Mouse (Mus musculus) kidney, embryonic 15.5 days (tissue): ENCODE results near the gene Gbp2b. TPM values are rescaled to one million over a fixed set of nuclear protein-coding genes. Genes with fewer than 3 reads are reported as not detected.
"Not testable (repeated sequence)": the region's sequence is repeated elsewhere in the genome, so short reads cannot be mapped to it uniquely, and the experiment has no call there.

ENCODE experiments used
- ATAC-seq: fragments of 200-750 bp; cut with Nextera tagmentation; replicated peaks from 2 replicates; pipeline ENCODE4 v1.8.0; 2017; ENCODE audit warnings: moderate TSS enrichment; ENCODE audit not compliant: low FRiP score
- H3K27ac ChIP-seq: fragments of 300-500 bp; sonication (generic); 2 replicates; pipeline ENCODE4 v1.5.1; 2015; ENCODE audit warnings: mild to moderate bottlenecking, inconsistent platforms
- H3K27me3 ChIP-seq: fragments of 300-500 bp; sonication (generic); 2 replicates; pipeline ENCODE4 v1.6.1; 2015; ENCODE audit warnings: inconsistent platforms
- H3K36me3 ChIP-seq: fragments of 300-500 bp; sonication (generic); 2 replicates; pipeline ENCODE4 v1.6.1; 2015; ENCODE audit warnings: inconsistent platforms
- H3K4me1 ChIP-seq: fragments of 300-500 bp; sonication (generic); 2 replicates; pipeline ENCODE4 v1.6.1; 2015; ENCODE audit warnings: inconsistent platforms
- H3K4me2 ChIP-seq: fragments of 300-500 bp; sonication (generic); 2 replicates; pipeline ENCODE4 v1.6.1; 2015; ENCODE audit warnings: moderate library complexity, mild to moderate bottlenecking, inconsistent platforms
- H3K4me3 ChIP-seq: fragments of 300-500 bp; sonication (generic); replicated peaks from 2 replicates; pipeline ENCODE4 v1.5.1; 2015; ENCODE audit warnings: mild to moderate bottlenecking, inconsistent platforms
- H3K9ac ChIP-seq: fragments of 300-500 bp; sonication (generic); 2 replicates; pipeline ENCODE4 v1.6.1; 2015; ENCODE audit warnings: mild to moderate bottlenecking, inconsistent platforms
- H3K9me3 ChIP-seq: fragments of 300-500 bp; sonication (generic); replicated peaks from 2 replicates; pipeline ENCODE4 v1.6.1; 2016; ENCODE audit warnings: inconsistent platforms
- WGBS: fragments of 180-500 bp; shearing (Covaris S2); methylation state at CpG from one replicate; pipeline ENCODE4 v1.1.7; 2015; ENCODE audit warnings: mixed read lengths; 5-methylcytosine and 5-hydroxymethylcytosine counted together
- polyA plus RNA-seq: library from polyadenylated mRNA; unstranded; fragments of >200 nt; fragmentation: Nextera tagmentation; extraction: Ambion mirVana; gene quantifications from 2 replicates; pipeline ENCODE4 v1.2.1, GENCODE M21; 2015

Gene Gbp2b
- polyA plus RNA-seq, result 0.05 TPM in 1 of 2 replicates, not detected in the other

DNA sequence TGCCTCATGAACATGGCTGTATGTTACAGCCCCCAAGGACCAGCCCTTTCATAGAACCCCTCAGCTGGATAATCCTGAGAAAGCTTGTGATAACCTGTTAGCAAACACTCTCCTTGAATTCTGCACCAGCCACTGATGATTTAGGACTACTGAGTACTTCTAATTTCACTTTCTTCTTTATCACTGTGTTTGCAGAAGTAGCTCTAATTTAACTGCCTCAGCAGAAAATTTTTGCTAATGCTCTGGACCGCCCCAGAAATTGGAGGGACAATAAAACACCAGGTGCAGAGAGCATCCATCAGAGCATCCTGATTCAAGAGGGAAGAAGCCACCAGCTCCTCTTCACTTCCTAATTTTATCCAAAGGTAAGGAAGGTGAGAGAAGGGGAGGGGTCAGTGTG, at the start of gene Gbp2b:
Gene Gbp2b, plus strand, starts transcription at position 301 of the 400 bp plus-strand sequence.
- no peak within 1 kb of the TSS for H3K4me3 ChIP-seq
- no peak within 1 kb of the TSS for H3K9ac ChIP-seq
- no peak within 1 kb of the TSS for H3K4me2 ChIP-seq
- H3K27ac ChIP-seq, result no peak within 1 kb of the TSS
- H3K27me3 ChIP-seq, result no peaks in the 10 kb centered on the region
- no peaks in the 10 kb centered on the region for H3K4me1 ChIP-seq
- no peaks in the 10 kb centered on the region for H3K36me3 ChIP-seq
- H3K9me3 ChIP-seq, result no peaks in the 10 kb centered on the region
- 71% methylated on average over 1 of the region's 1 CpGs for WGBS
- no peak for ATAC-seq

DNA sequence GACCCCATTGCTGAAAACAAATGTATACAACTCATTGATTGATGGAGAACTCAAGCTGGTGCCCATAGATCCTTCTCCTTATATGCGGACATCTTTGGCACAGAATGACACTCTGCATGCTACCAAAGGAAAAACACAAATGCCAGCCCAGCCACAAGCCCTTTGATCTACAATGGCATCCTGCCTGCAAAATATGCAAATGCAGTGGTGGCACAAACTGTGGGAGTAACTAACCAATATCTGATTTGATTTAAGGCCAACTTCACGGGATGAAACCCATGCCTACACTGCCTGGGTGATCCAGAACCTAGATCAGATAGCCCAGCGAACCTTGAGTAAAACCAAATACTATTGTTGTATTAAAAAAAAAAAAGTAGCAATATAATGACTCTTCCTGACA, 48.0 kb upstream of the Gbp2b start:
- H3K9me3 ChIP-seq, result no peaks in the 10 kb centered on the region
- no peak for ATAC-seq
- WGBS, result 73% methylated on average over 3 of the region's 3 CpGs

DNA sequence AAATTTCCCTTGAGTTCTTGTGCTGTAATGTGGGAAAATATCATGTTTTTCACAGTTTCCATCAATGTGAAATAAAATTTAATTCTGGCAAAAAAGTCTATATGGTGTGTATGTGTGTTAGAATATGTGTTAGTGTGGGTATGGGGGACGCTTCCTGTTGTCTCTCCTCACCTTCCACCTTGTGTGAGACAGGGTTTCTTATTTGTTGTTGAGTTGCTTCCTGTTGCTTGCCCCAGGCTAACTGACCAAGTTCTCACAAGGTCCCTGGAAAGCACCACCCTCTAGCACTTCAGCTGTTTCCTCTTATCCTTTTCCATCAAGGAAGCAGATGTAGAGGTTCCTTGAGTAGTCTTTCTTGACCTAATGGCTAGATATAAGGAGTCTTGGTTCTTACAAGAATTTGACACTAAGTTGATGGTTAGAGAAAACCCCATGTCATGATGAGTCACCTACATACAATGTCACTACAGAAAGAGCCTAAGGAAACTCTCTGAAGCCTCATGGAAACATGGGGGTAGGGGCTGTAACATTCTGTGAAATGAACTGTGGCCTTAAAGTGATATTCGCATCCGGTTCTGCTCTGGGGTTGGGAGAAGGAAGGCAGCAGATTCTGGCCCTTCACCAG, 44.5 kb upstream of the Gbp2b start:
- no peak overlapping the region for H3K4me2 ChIP-seq
- no peaks in the 10 kb centered on the region for H3K36me3 ChIP-seq
- no peaks in the 10 kb centered on the region for H3K4me1 ChIP-seq
- ATAC-seq, result no peak
- H3K9me3 ChIP-seq, result no peaks in the 10 kb centered on the region
- no peak overlapping the region for H3K9ac ChIP-seq
- no peaks in the 10 kb centered on the region for H3K27me3 ChIP-seq
- WGBS, result 91% methylated on average over 3 of the region's 3 CpGs
- no peak overlapping the region for H3K4me3 ChIP-seq
- H3K27ac ChIP-seq, result no peak overlapping the region

More for the DNA sequence above, 48.0 kb upstream of the Gbp2b start:
- H3K36me3 ChIP-seq, result no peaks in the 10 kb centered on the region
- H3K27me3 ChIP-seq, result no peaks in the 10 kb centered on the region
- H3K4me1 ChIP-seq, result no peaks in the 10 kb centered on the region
- H3K27ac ChIP-seq, result no peak overlapping the region
- H3K4me3 ChIP-seq, result no peak overlapping the region
- no peak overlapping the region for H3K9ac ChIP-seq
- no peak overlapping the region for H3K4me2 ChIP-seq

DNA sequence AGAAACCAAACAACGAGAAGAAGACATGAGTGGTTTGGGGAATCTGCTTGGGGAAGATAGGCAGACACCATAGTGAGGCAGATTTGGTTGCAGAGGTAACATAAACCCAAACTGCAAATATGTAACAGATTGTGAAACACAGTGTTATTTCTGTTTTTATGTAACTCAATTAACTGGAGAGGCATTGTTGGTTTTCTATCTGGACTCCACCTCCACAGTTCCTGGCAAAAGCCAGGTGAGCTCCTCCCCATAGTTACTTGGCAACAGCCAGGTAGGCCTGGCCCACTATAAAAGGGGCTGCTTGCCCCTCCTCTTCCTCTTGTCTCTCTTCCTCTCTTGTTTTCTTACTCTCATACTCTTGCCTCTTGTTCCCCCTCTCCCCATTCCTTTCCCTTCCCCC, 40.0 kb upstream of the Gbp2b start:
- no peaks in the 10 kb centered on the region for H3K27me3 ChIP-seq
- ATAC-seq, result no peak
- no peaks in the 10 kb centered on the region for H3K36me3 ChIP-seq
- no peaks in the 10 kb centered on the region for H3K9me3 ChIP-seq
- H3K4me2 ChIP-seq, result no peak overlapping the region
- no peak overlapping the region for H3K27ac ChIP-seq
- H3K4me3 ChIP-seq, result no peak overlapping the region
- no peak overlapping the region for H3K9ac ChIP-seq
- 74% methylated on average over 1 of the region's 1 CpGs for WGBS
- H3K4me1 ChIP-seq, result peaks cover under 1% of the 10 kb centered on the region; the same call in 1 of the 2 replicates

DNA sequence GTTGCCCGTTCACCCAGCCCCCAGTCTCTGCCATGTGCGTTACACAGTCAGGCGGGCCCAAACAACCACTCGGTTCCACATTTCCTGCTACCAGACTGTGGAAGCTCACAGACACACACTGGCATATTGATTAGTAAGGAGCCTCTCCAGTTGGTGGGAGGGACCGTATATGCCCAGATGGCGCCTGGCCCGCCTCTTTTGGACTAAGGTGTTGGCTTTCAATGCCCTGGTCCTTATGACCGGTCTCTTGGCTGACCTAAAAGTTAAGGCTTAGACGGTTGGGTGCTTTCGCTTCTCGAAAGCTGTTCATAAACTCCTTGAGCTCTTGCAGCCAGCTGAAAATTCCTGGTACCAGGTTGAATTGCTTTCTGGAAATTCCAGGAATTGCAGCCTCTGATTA, 39.0 kb upstream of the Gbp2b start:
- no peak overlapping the region for H3K4me3 ChIP-seq
- ATAC-seq, result no peak
- H3K27ac ChIP-seq, result no peak overlapping the region
- H3K4me1 ChIP-seq, result peaks cover 8% of the 10 kb centered on the region; the same call in 1 of the 2 replicates
- WGBS, result 86% methylated on average over 11 of the region's 11 CpGs
- no peak overlapping the region for H3K4me2 ChIP-seq
- no peaks in the 10 kb centered on the region for H3K36me3 ChIP-seq
- H3K9me3 ChIP-seq, result no peaks in the 10 kb centered on the region
- H3K9ac ChIP-seq, result no peak overlapping the region
- H3K27me3 ChIP-seq, result no peaks in the 10 kb centered on the region

DNA sequence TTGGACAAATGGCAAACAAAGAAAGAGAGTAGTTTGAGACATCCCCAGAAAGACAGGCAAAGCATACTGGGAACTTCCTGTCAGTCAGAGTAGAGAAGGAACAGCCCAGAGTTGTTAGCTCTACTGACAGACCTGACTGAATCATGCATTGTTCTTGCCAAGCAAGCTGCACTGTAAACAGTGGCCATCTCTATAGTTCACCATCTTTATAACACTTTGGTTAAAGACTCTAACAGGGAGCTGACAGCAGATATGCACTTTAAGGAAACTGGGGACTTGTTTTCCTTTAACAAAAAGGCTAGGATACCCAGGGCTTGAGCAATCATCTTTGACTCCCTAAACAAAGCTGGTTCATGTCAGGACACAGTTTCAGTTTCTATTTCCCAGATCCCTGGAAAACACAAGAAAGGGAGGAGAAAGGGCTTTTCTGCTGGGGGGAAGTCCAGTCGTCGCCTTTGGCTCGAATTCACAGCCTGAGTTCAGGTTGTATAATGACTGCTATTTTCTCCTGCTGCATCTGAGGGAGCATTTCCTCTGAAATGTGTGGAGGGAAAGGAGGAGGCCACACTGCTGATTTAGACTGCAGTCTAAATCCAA, 34.9 kb upstream of the Gbp2b start, which contains the start of gene Gbp3:
Gene Gbp3, plus strand, starts transcription at position 395 of the 597 bp plus-strand sequence.
- ATAC-seq, result no peak
- peak within 1 kb of the TSS; percentile 49 for H3K4me3 ChIP-seq
- H3K27me3 ChIP-seq, result no peaks in the 10 kb centered on the region
- WGBS, result 13% methylated on average over 3 of the region's 3 CpGs
- peak within 1 kb of the TSS; percentile 32; the same call in 1 of the 2 replicates for H3K27ac ChIP-seq
- no peaks in the 10 kb centered on the region for H3K9me3 ChIP-seq
- H3K4me1 ChIP-seq, result peaks cover 8% of the 10 kb centered on the region; the same call in 1 of the 2 replicates
- no peaks in the 10 kb centered on the region for H3K36me3 ChIP-seq
- H3K9ac ChIP-seq, result peak within 1 kb of the TSS; percentile 21; the same call in 1 of the 2 replicates
- H3K4me2 ChIP-seq, result peak within 1 kb of the TSS; percentile 68

DNA sequence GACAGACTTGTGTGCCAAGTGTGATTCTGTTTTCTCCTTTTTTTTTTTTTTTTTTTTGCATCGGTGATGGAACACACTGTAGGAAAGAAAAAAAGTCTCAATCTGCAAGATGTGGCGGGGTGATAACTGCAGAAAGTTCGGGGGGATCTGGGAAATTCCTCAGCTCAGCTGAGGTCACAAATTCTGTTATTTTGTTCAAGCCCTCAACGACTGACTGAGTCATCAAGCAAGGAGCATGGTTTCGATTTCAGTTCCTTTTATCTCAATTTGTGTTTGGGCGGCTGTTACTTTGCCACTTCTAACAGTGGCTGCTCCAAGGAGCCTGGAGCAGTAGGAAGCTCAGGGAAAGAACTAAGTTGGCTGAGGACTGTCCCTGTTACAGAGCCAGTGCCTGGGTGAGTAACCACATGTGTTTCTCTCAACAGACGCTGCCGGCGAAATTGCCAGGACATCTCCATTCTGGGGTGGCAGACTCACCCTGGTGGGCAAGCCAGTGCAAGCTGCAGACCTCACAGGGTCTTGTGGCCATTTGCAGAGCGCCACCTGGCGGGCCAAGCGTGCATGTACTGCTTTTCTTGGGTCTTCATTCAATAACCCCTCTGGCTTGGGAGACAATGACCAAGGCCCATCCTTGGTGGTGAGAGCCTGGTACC, 34.2 kb upstream of the Gbp2b start:
- H3K27me3 ChIP-seq, result no peaks in the 10 kb centered on the region
- peak overlapping the region; percentile 49 for H3K4me3 ChIP-seq
- 0 out of 2 replicates have a peak overlapping the region, but pooled peaks have one; percentile 32 for H3K27ac ChIP-seq
- H3K36me3 ChIP-seq, result no peaks in the 10 kb centered on the region
- 9% methylated on average over 12 of the region's 12 CpGs for WGBS
- H3K4me1 ChIP-seq, result peaks cover 8% of the 10 kb centered on the region; the same call in 1 of the 2 replicates
- peak; percentile 93 for ATAC-seq
- H3K9ac ChIP-seq, result peak overlapping the region; percentile 21; the same call in 1 of the 2 replicates
- H3K9me3 ChIP-seq, result no peaks in the 10 kb centered on the region
- H3K4me2 ChIP-seq, result peak overlapping the region; percentile 68

DNA sequence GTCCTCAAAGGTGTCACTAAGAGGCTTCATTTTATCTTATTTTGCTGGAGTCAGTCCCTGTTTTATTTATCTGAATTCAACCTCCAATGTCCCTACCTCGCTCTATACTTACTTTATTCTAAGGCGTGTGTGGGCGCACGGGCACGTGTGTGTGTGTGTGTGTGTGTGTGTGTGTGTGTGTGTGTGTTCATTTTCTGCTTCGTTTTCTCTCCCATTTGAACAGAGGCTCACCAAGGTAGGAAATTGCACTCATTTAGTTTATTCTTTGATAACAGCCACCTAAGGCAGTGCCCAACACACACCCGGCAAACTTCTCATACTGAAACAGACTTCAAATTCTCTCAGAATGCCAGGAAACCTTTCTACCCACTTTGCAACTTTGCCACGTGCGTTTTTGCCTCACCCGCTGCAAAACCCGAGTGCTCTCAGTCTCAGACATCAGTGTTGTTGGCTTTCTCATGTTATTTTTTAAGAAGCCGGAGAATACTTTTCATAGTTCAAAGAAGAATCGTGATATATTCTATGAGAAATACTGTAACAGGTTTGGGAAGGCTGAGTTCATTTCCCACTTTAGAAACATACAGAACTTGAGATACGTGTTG, 33.5 kb upstream of the Gbp2b start:
- Histone ChIP-seq H3K4me2 (no peak overlapping the region), H3K4me3 (no peak overlapping the region), H3K36me3 (no peaks in the 10 kb centered on the region), H3K9ac (no peak overlapping the region), H3K27me3 (no peaks in the 10 kb centered on the region), H3K9me3 (no peaks in the 10 kb centered on the region), H3K27ac (no peak overlapping the region), H3K4me1 (peaks cover 8% of the 10 kb centered on the region; the same call in 1 of the 2 replicates)
- WGBS, result 89% methylated on average over 14 of the region's 14 CpGs
- ATAC-seq, result no peak

DNA sequence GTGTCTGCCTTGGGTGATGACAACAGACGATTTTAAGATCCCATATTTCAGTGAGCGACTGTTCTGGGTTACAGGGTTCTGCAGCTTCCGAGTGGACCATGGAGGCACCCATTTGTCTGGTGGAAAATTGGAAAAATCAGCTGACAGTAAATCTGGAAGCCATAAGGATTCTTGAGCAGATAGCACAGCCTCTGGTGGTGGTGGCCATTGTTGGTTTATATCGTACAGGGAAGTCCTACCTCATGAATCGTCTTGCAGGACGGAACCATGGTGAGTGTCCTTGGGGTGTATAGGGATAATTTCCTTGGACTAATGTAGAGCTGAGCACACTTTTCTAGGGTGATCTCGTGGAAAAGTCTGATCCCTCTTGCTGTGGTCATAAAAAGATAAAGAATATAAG, 33.0 kb upstream of the Gbp2b start:
- Histone ChIP-seq H3K4me1 (peaks cover 8% of the 10 kb centered on the region; the same call in 1 of the 2 replicates), H3K4me2 (no peak overlapping the region), H3K27me3 (no peaks in the 10 kb centered on the region), H3K27ac (no peak overlapping the region), H3K9ac (no peak overlapping the region), H3K36me3 (no peaks in the 10 kb centered on the region), H3K4me3 (no peak overlapping the region), H3K9me3 (no peaks in the 10 kb centered on the region)
- no peak for ATAC-seq
- WGBS, result 86% methylated on average over 7 of the region's 7 CpGs

DNA sequence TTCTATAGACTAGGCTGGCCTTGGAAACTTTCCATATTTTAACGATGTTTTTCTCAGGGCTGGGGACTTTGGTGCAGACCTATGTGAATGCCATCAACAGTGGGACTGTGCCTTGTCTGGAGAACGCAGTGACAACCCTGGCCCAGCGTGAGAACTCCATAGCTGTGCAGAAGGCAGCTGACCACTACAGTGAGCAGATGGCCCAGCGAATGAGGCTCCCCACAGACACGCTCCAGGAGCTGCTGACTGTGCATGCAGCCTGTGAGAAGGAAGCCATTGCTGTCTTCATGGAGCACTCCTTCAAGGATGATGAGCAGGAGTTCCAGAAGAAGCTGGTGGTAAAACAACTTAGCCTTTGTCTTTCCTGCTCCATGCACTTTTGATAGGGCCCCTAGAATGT, 27.2 kb upstream of the Gbp2b start:
- not testable (repeated sequence) for H3K4me3 ChIP-seq, H3K9ac ChIP-seq, H3K27me3 ChIP-seq, H3K4me1 ChIP-seq, H3K36me3 ChIP-seq, H3K27ac ChIP-seq, H3K9me3 ChIP-seq, H3K4me2 ChIP-seq, ATAC-seq
- WGBS, result 74% methylated on average over 5 of the region's 5 CpGs

DNA sequence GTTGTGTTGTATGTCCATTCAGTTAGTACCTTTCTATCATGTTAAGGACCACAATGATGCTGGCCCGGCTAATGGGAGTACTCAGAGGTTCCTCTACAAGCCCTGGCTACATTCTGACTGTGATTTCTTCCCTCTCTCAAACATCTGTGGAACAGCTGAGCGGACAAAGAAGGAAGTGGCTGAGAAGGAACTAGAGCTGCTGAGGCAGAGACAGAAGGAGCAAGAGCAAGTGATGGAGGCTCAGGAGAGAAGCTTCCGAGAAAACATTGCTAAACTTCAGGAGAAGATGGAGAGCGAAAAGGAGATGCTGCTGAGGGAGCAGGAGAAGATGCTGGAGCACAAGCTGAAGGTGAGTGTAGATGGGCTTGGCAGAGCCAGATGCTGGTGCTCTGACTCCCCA, 23.9 kb upstream of the Gbp2b start:
- H3K27ac ChIP-seq, result no peak overlapping the region
- ATAC-seq, result no peak
- no peak overlapping the region for H3K4me2 ChIP-seq

DNA sequence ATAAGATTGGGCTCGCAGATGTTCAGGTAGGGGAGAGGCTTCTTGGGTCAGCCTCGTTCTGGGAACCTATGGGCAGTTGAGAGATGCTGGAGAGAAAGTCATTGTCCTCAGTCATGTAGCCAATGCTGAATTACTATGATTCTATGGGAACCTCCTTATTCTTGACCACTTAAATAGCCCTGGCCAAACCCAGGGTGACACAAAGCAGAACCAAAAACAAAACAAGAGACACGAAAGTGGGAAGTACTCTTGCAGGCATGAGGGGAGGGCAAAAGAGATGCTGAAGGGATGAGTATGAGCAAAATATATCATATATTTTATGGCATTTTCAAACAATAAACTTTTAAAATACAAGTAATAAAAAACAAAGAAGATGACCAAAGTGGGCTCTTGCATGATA, 17.5 kb upstream of the Gbp2b start:
- Histone ChIP-seq H3K4me2 (no peak overlapping the region), H3K9ac (no peak overlapping the region), H3K4me1 (no peaks in the 10 kb centered on the region), H3K36me3 (no peaks in the 10 kb centered on the region), H3K27ac (no peak overlapping the region), H3K9me3 (no peaks in the 10 kb centered on the region), H3K4me3 (no peak overlapping the region), H3K27me3 (no peaks in the 10 kb centered on the region)
- no peak for ATAC-seq
- WGBS, result 86% methylated on average over 3 of the region's 3 CpGs

More for the DNA sequence above, 23.9 kb upstream of the Gbp2b start:
- no peak overlapping the region for H3K9ac ChIP-seq
- H3K4me3 ChIP-seq, result no peak overlapping the region
- no peaks in the 10 kb centered on the region for H3K27me3 ChIP-seq
- no peaks in the 10 kb centered on the region for H3K9me3 ChIP-seq
- no peaks in the 10 kb centered on the region for H3K36me3 ChIP-seq
- 88% methylated on average over 4 of the region's 4 CpGs for WGBS
- no peaks in the 10 kb centered on the region for H3K4me1 ChIP-seq
